Mouse (Mus musculus): Measurements from ENCODE around the gene Homer2.

DNA sequence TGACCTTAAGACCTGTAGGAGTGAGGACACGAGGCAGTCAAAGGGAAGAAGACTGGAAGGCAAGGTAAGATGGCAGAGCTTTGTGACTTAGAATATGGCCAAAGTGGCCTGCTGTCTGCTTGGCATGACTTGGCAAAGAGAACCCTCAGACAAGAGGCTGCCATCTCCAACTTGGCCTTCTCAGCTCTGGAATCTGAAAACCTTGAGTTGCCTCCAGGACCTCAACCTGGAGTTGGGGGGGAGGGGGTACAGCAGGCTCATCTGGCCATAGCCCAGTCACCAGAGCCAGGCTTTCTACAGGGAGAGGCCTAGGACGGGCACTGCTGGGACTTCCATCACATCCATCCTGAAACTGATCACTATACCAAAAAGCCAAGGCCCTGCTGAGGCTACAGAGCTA is 55.0 kb downstream of the Homer2 start:
- no peak for TF ChIP-seq POLR2A (IDR thresholded peaks at IDR 0.05; ENCODE audit: low read depth, low read length)
- no peak for TF ChIP-seq CTCF (conservative IDR thresholded peaks at IDR 0.05; ENCODE audit: insufficient read depth, insufficient read length, low read depth, low read length)

Data from kidney, adult 2 months (tissue).